Mouse (Mus musculus) brown adipose tissue, adult 24 weeks (tissue): ENCODE measurements around the gene Gsk3b. TPM values are rescaled to one million over a fixed set of nuclear protein-coding genes. Genes with fewer than 3 reads are reported as not detected.

Experiments
- H3K27ac ChIP-seq: fragments of 200-500 bp; replicated peaks from 2 replicates; pipeline ENCODE4 v1.5.1; 2012; ENCODE audit warnings: low read depth, mild to moderate bottlenecking, low read length
- H3K4me1 ChIP-seq: fragments of 200-500 bp; 2 replicates; pipeline ENCODE4 v1.6.1; 2012; ENCODE audit warnings: low read length, mixed read lengths; ENCODE audit not compliant: control insufficient read depth, insufficient read depth, insufficient read length
- H3K4me3 ChIP-seq: fragments of 200-500 bp; 2 replicates; pipeline ENCODE4 v1.5.1; 2012; ENCODE audit warnings: low read depth, mild to moderate bottlenecking, low read length, moderate library complexity; ENCODE audit not compliant: insufficient read depth
- polyA plus RNA-seq: library from polyadenylated mRNA; stranded (reverse); fragments of >200 nt; gene quantifications from 2 replicates; pipeline ENCODE4 v1.2.4, GENCODE M21; 2012; ENCODE audit not compliant: missing spikeins, insufficient read depth, insufficient read length

Gene Gsk3b
- polyA plus RNA-seq, 1 experiment, result 47.5 TPM

- peaks cover 13% of the 10 kb centered on the region for H3K4me1 ChIP-seq
- no peak overlapping the region for H3K27ac ChIP-seq
- no peak overlapping the region for H3K4me3 ChIP-seq
Measured at GRCm38 (mm10) chr16:38129171-38129570, 40.4 kb downstream of the Gsk3b start.

GRCm38 (mm10) chr16:38131041-38131440, 42.2 kb downstream of the Gsk3b start:
- Histone ChIP-seq H3K27ac (no peak overlapping the region), H3K4me3 (no peak overlapping the region), H3K4me1 (peaks cover 13% of the 10 kb centered on the region)

GRCm38 (mm10) chr16:38131756-38132155, 43.0 kb downstream of the Gsk3b start:
- H3K27ac ChIP-seq, result peak overlapping the region; percentile 94
- peaks cover 10% of the 10 kb centered on the region for H3K4me1 ChIP-seq
- H3K4me3 ChIP-seq, result peak overlapping the region; percentile 42

GRCm38 (mm10) chr16:38132210-38132609, 43.4 kb downstream of the Gsk3b start:
- Histone ChIP-seq H3K4me3 (peak overlapping the region; percentile 42), H3K27ac (peak overlapping the region; percentile 94), H3K4me1 (peaks cover 10% of the 10 kb centered on the region)

- no peak overlapping the region for H3K4me3 ChIP-seq
- no peak overlapping the region for H3K27ac ChIP-seq
- peaks cover 4% of the 10 kb centered on the region for H3K4me1 ChIP-seq
Measured at GRCm38 (mm10) chr16:38137296-38137695, 48.5 kb downstream of the Gsk3b start.

- H3K4me3 ChIP-seq, result no peak overlapping the region
Measured at GRCm38 (mm10) chr16:38144898-38145297, 56.1 kb downstream of the Gsk3b start.

GRCm38 (mm10) chr16:38150555-38150954, 61.8 kb downstream of the Gsk3b start:
- no peaks in the 10 kb centered on the region for H3K4me1 ChIP-seq
- H3K4me3 ChIP-seq, result no peak overlapping the region
- H3K27ac ChIP-seq, result no peak overlapping the region

More at GRCm38 (mm10) chr16:38144898-38145297, 56.1 kb downstream of the Gsk3b start:
- Histone ChIP-seq H3K27ac (no peak overlapping the region), H3K4me1 (no peaks in the 10 kb centered on the region)

- H3K27ac ChIP-seq, result no peak overlapping the region
- no peak overlapping the region for H3K4me3 ChIP-seq
- peaks cover 8% of the 10 kb centered on the region; the same call in 1 of the 2 replicates for H3K4me1 ChIP-seq
Measured at GRCm38 (mm10) chr16:38157854-38158622, 69.2 kb downstream of the Gsk3b start.

- no peak overlapping the region for H3K27ac ChIP-seq
Measured at GRCm38 (mm10) chr16:38162019-38162418, 73.2 kb downstream of the Gsk3b start.

GRCm38 (mm10) chr16:38164811-38165591, 76.2 kb downstream of the Gsk3b start:
- H3K27ac ChIP-seq, result no peak overlapping the region
- H3K4me1 ChIP-seq, result peaks cover 3% of the 10 kb centered on the region; the same call in 1 of the 2 replicates
- no peak overlapping the region for H3K4me3 ChIP-seq

More at GRCm38 (mm10) chr16:38162019-38162418, 73.2 kb downstream of the Gsk3b start:
- Histone ChIP-seq H3K4me3 (no peak overlapping the region), H3K4me1 (peaks cover 8% of the 10 kb centered on the region; the same call in 1 of the 2 replicates)

- no peak overlapping the region for H3K4me3 ChIP-seq
- H3K27ac ChIP-seq, result no peak overlapping the region
- H3K4me1 ChIP-seq, result no peaks in the 10 kb centered on the region
Measured at GRCm38 (mm10) chr16:38168971-38169370, 80.2 kb downstream of the Gsk3b start.

- Histone ChIP-seq H3K4me3 (no peak overlapping the region), H3K27ac (no peak overlapping the region), H3K4me1 (no peaks in the 10 kb centered on the region; the same call in 1 of the 2 replicates)
Measured at GRCm38 (mm10) chr16:38179150-38179549, 90.3 kb downstream of the Gsk3b start.

- no peak overlapping the region for H3K27ac ChIP-seq
- H3K4me1 ChIP-seq, result peaks cover 3% of the 10 kb centered on the region; the same call in 1 of the 2 replicates
- no peak overlapping the region for H3K4me3 ChIP-seq
Measured at GRCm38 (mm10) chr16:38181421-38181820, 92.6 kb downstream of the Gsk3b start.

GRCm38 (mm10) chr16:38184657-38185269, 96.0 kb downstream of the Gsk3b start:
- H3K27ac ChIP-seq, result no peak overlapping the region
- peaks cover 6% of the 10 kb centered on the region; the same call in 1 of the 2 replicates for H3K4me1 ChIP-seq
- H3K4me3 ChIP-seq, result no peak overlapping the region

- no peak overlapping the region for H3K27ac ChIP-seq
- H3K4me1 ChIP-seq, result peaks cover 4% of the 10 kb centered on the region; the same call in 1 of the 2 replicates
- H3K4me3 ChIP-seq, result no peak overlapping the region
Measured at GRCm38 (mm10) chr16:38189952-38190351, 101.2 kb downstream of the Gsk3b start.
